Mouse (Mus musculus) bone marrow, adult 2 months (tissue): ENCODE results near the gene Adam1b. TPM values are rescaled to one million over a fixed set of nuclear protein-coding genes. Genes with fewer than 3 reads are reported as not detected.

Experiments used
- H3K27ac ChIP-seq: fragments of 200-500 bp; 2 replicates; pipeline ENCODE4 v1.5.1; 2012; ENCODE audit warnings: low read depth, mild to moderate bottlenecking, control low read depth, inconsistent platforms, low read length; ENCODE audit not compliant: control insufficient read depth, poor library complexity, insufficient read depth
- H3K4me1 ChIP-seq: fragments of 200-500 bp; 2 replicates; pipeline ENCODE4 v1.6.1; 2011; ENCODE audit warnings: low read length; ENCODE audit not compliant: control insufficient read depth, insufficient read depth
- H3K4me3 ChIP-seq: fragments of 200-500 bp; replicated peaks from 2 replicates; pipeline ENCODE3; 2011; ENCODE audit warnings: mild to moderate bottlenecking, low read depth, low read length, control low read depth; ENCODE audit not compliant: control insufficient read depth
- CTCF ChIP-seq: fragments of 200-500 bp; IDR thresholded peaks from 2 replicates; pipeline ENCODE4 v1.5.1; 2011; ENCODE audit warnings: low read length, control low read depth; ENCODE audit not compliant: control insufficient read depth, insufficient read depth
- POLR2A ChIP-seq: fragments of 200-500 bp; IDR thresholded peaks from 2 replicates; pipeline ENCODE4 v1.6.1; 2011; ENCODE audit warnings: low read depth, mild to moderate bottlenecking, control low read depth, low read length, borderline replicate concordance; ENCODE audit not compliant: control insufficient read depth
- WGBS: fragments of 180-500 bp; shearing (Covaris S2); methylation state at CpG from one replicate; pipeline ENCODE4 v1.1.7; 2018; 5-methylcytosine and 5-hydroxymethylcytosine counted together
- polyA plus RNA-seq: library from polyadenylated mRNA; stranded (reverse); fragments of >200 nt; gene quantifications from 2 replicates; pipeline ENCODE4 v1.2.4, GENCODE M21; 2011; ENCODE audit warnings: low replicate concordance; ENCODE audit not compliant: missing spikeins, insufficient read depth, insufficient read length

Gene Adam1b
- polyA plus RNA-seq, result not detected in 2 replicates

- WGBS, result 64% methylated on average over 3 of the region's 3 CpGs
- H3K4me3 ChIP-seq, result no peak within 1 kb of the TSS
- peaks cover 2% of the 10 kb centered on the region for H3K4me1 ChIP-seq
- TF ChIP-seq POLR2A, result no peak
- H3K27ac ChIP-seq, result no peak within 1 kb of the TSS
These were observed at the start of gene Adam1b for GRCm38 (mm10) chr5:121503231-121503630. Gene Adam1b (minus strand): TSS chr5:121503435.

GRCm38 (mm10) chr5:121549196-121549595 lies 46.0 kb upstream of the Adam1b start:
- TF ChIP-seq CTCF (no peak), POLR2A (no peak)
- no peak overlapping the region for H3K27ac ChIP-seq
- no peak overlapping the region for H3K4me3 ChIP-seq
- 87% methylated on average over 7 of the region's 7 CpGs for WGBS
- no peaks in the 10 kb centered on the region; the same call in 1 of the 2 replicates for H3K4me1 ChIP-seq

- Histone ChIP-seq H3K27ac (no peak overlapping the region), H3K4me3 (no peak overlapping the region), H3K4me1 (no peaks in the 10 kb centered on the region; the same call in 1 of the 2 replicates)
- TF ChIP-seq POLR2A (no peak), CTCF (no peak)
- 68% methylated on average over 3 of the region's 3 CpGs for WGBS
These were observed 43.8 kb upstream of the Adam1b start for GRCm38 (mm10) chr5:121547084-121547483.

- Histone ChIP-seq H3K4me3 (peak overlapping the region; percentile 73), H3K4me1 (no peaks in the 10 kb centered on the region; the same call in 1 of the 2 replicates), H3K27ac (0 out of 2 replicates have a peak overlapping the region, but pooled peaks have one; percentile 96)
- 3% methylated on average over 6 of the region's 6 CpGs for WGBS
- TF ChIP-seq CTCF (peak; percentile 71), POLR2A (no peak)
These were observed 43.3 kb upstream of the Adam1b start for GRCm38 (mm10) chr5:121546530-121546895.

- Histone ChIP-seq H3K27ac (peak within 1 kb of the TSS; percentile 96), H3K4me1 (no peaks in the 10 kb centered on the region; the same call in 1 of the 2 replicates), H3K4me3 (peak within 1 kb of the TSS; percentile 73)
- TF ChIP-seq POLR2A (peak; percentile 51; the same call in 1 of the 2 replicates), CTCF (no peak)
- WGBS, result under 1% methylated on average over 55 of the region's 55 CpGs
These were observed 42.7 kb upstream of the Adam1b start, which contains the start of gene Mapkapk5 for GRCm38 (mm10) chr5:121545793-121546529. Gene Mapkapk5 (minus strand): TSS chr5:121545905.

GRCm38 (mm10) chr5:121544910-121545792 lies 41.9 kb upstream of the Adam1b start, which contains the start of the genes Adam1a and Gm42878:
Gene Adam1a (minus strand): TSS chr5:121545482.
Gene Gm42878 (minus strand): TSS chr5:121545482.
- TF ChIP-seq POLR2A, result no peak
- no peak for TF ChIP-seq CTCF
- Histone ChIP-seq H3K27ac (peak within 1 kb of the TSS; percentile 96), H3K4me3 (peak within 1 kb of the TSS; percentile 73), H3K4me1 (no peaks in the 10 kb centered on the region; the same call in 1 of the 2 replicates)
- 2% methylated on average over 91 of the region's 97 CpGs for WGBS

- Histone ChIP-seq H3K4me1 (no peaks in the 10 kb centered on the region; the same call in 1 of the 2 replicates), H3K4me3 (no peak overlapping the region), H3K27ac (no peak overlapping the region)
- 72% methylated on average over 3 of the region's 3 CpGs for WGBS
- TF ChIP-seq POLR2A (no peak), CTCF (no peak)
These were observed 40.1 kb upstream of the Adam1b start for GRCm38 (mm10) chr5:121543370-121543769.

- H3K4me3 ChIP-seq, result no peak overlapping the region
- H3K4me1 ChIP-seq, result no peaks in the 10 kb centered on the region; the same call in 1 of the 2 replicates
- 76% methylated on average over 7 of the region's 7 CpGs for WGBS
- TF ChIP-seq POLR2A, result no peak
- TF ChIP-seq CTCF, result no peak
- no peak overlapping the region for H3K27ac ChIP-seq
These were observed 38.0 kb upstream of the Adam1b start for GRCm38 (mm10) chr5:121541235-121541634.

- Histone ChIP-seq H3K27ac (no peak overlapping the region), H3K4me3 (no peak overlapping the region), H3K4me1 (no peaks in the 10 kb centered on the region; the same call in 1 of the 2 replicates)
- TF ChIP-seq POLR2A (no peak), CTCF (no peak)
- WGBS, result 87% methylated on average over 5 of the region's 5 CpGs
These were observed 36.8 kb upstream of the Adam1b start for GRCm38 (mm10) chr5:121540066-121540465.
